Mouse (Mus musculus): ENCODE results near the gene Nodal. TPM values are rescaled to one million over a fixed set of nuclear protein-coding genes. Genes with fewer than 3 reads are reported as not detected.

Gene Nodal
- total and polyA plus RNA-seq, 3 experiments, result not detected

DNA sequence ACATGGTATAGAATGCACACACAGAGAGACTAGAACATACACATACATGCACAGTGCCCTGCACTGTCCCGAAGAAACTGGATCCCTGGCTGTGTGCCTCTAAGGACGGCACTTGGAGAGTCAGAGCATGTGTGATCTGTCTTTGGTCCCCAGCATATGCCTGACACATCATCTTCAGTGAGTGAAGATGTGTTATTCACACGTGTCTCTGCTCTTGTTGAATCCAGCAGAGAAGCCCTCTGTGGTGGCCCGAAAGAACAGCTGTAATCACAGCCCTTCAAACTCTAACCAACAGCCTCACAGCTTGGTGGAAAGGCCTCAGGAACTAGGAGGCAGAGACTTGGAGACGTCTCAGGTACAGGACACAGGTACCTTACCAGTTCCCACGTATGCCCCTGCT lies 32.6 kb upstream of the Nodal start (continued):
- no peak for TF ChIP-seq RAD21 (IDR thresholded peaks at IDR 0.05; ENCODE audit: low read depth, low read length)
- no peak for TF ChIP-seq ZC3H11A (IDR thresholded peaks at IDR 0.05; ENCODE audit: low read depth, low read length)
- TF ChIP-seq MYC (IDR thresholded peaks at IDR 0.05; ENCODE audit: low read depth, low read length), result no peak
- TF ChIP-seq SIN3A (IDR thresholded peaks at IDR 0.05; ENCODE audit: low read length), result no peak
- no peak for TF ChIP-seq NELFE (IDR thresholded peaks at IDR 0.05; ENCODE audit: low read depth, low read length)

DNA sequence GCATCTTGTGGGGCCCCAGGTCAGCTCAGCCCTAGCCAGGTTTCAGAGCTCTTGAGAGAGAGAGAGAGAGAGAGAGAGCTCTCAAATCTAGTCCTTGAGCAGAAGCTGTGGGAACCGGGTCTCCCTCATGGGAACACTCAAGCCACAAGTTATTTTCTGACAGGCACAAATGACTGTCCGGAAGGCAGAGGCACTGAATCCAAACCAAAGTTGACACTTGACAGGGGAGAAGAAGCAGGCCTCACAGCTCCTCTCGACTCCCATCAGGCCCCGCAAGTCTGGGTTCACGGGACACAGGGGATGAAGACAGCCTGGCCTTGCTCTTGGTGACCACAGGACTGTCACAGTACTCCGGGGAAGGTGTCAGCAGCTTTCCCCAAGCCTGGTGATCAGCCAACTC lies 31.5 kb upstream of the Nodal start:
- DNase-seq (ENCODE audit: low read depth, low spot score), result no peak
- no peak for TF ChIP-seq NELFE (IDR thresholded peaks at IDR 0.05; ENCODE audit: low read depth, low read length)
- TF ChIP-seq USF1 (IDR thresholded peaks at IDR 0.05; ENCODE audit: low read depth, low read length), result no peak
- TF ChIP-seq JUND (IDR thresholded peaks at IDR 0.05; ENCODE audit: low read depth, low read length), result no peak
- no peak for TF ChIP-seq SMC3 (IDR thresholded peaks at IDR 0.05; ENCODE audit: low read depth, low read length)
- TF ChIP-seq CTCF (IDR thresholded peaks at IDR 0.05 in 2 of 3, conservative IDR thresholded peaks at IDR 0.05 in 1 of 3; ENCODE audit: control insufficient read depth in 1 of 3, insufficient read depth in 1 of 3, low read depth in 2 of 3, low read length in 3 of 3, poor library complexity in 1 of 3, severe bottlenecking in 1 of 3), result no peak
- TF ChIP-seq EP300 (IDR thresholded peaks at IDR 0.05; ENCODE audit: low read depth in 1 of 2, low read length in 2 of 2), result no peak
- no peak for TF ChIP-seq RAD21 (IDR thresholded peaks at IDR 0.05; ENCODE audit: low read depth, low read length)
- no peak for TF ChIP-seq BHLHE40 (IDR thresholded peaks at IDR 0.05; ENCODE audit: borderline replicate concordance, low read depth, low read length)
- peaks cover 0 to 7% of the 10 kb centered on the region in 2 experiments; a peak in 3 of 4 replicates for H3K4me1 ChIP-seq (ENCODE audit: control insufficient read depth in 1 of 2, insufficient read depth in 2 of 2, low read length in 2 of 2)
- H3K9ac ChIP-seq (ENCODE audit: control insufficient read depth, low read depth, low read length, poor library complexity, severe bottlenecking), result no peak overlapping the region
- H3K4me3 ChIP-seq (ENCODE audit: control insufficient read depth in 1 of 2, insufficient read depth in 1 of 2, low read depth in 2 of 2, low read length in 2 of 2), result no peak overlapping the region
- no peaks in the 10 kb centered on the region; a peak in 1 of 4 replicates for H3K27me3 ChIP-seq (ENCODE audit: control insufficient read depth in 1 of 2, insufficient read depth in 2 of 2, low read length in 2 of 2)
- no peak overlapping the region for H3K27ac ChIP-seq (ENCODE audit: control insufficient read depth, low read depth, low read length)
- H3K36me3 ChIP-seq (ENCODE audit: control insufficient read depth in 1 of 2, insufficient read depth in 2 of 2, low read length in 2 of 2), result peaks cover 0 to 3% of the 10 kb centered on the region in 2 experiments; a peak in 1 of 4 replicates
- H3K79me2 ChIP-seq (ENCODE audit: control insufficient read depth, insufficient read depth, low read length, poor library complexity), result no peaks in the 10 kb centered on the region
- H3K9me3 ChIP-seq (replicated peaks; ENCODE audit: insufficient read depth, low read length), result no peaks in the 10 kb centered on the region

DNA sequence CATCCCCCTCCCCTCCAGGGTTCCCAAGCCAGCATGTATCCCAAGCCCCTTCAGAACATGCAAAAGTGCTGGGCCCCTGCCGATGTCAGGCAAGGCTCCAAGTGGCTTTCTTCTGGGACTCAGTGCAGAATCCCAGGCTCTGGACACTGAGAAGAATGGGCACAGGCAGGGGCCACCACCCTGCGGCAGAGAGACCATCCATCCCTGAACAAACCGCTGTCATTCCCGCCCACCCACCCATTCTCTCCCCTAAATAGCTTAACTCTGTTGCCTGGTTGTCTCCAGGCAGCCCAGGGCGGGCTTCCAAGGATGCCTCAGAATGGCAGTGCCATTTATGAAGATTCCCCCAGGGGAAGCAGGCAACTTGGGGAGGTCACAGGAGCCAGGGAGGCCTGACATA lies 28.8 kb upstream of the Nodal start:
- DNase-seq (ENCODE audit: low read depth, low spot score), result no peak
- no peaks in the 10 kb centered on the region; a peak in 1 of 4 replicates for H3K27me3 ChIP-seq (ENCODE audit: control insufficient read depth in 1 of 2, insufficient read depth in 2 of 2, low read length in 2 of 2)

More for the DNA sequence above, 28.8 kb upstream of the Nodal start:
- Histone ChIP-seq H3K4me3 (ENCODE audit: control insufficient read depth in 1 of 2, insufficient read depth in 1 of 2, low read depth in 2 of 2, low read length in 2 of 2) (no peak overlapping the region), H3K4me1 (ENCODE audit: control insufficient read depth in 1 of 2, insufficient read depth in 2 of 2, low read length in 2 of 2) (no peaks in the 10 kb centered on the region), H3K9ac (ENCODE audit: control insufficient read depth, low read depth, low read length, poor library complexity, severe bottlenecking) (no peak overlapping the region), H3K36me3 (ENCODE audit: control insufficient read depth in 1 of 2, insufficient read depth in 2 of 2, low read length in 2 of 2) (no peaks in the 10 kb centered on the region), H3K27ac (ENCODE audit: control insufficient read depth, low read depth, low read length) (no peak overlapping the region), H3K9me3 (replicated peaks; ENCODE audit: insufficient read depth, low read length) (no peaks in the 10 kb centered on the region), H3K79me2 (ENCODE audit: control insufficient read depth, insufficient read depth, low read length, poor library complexity) (no peaks in the 10 kb centered on the region)
- TF ChIP-seq NELFE (IDR thresholded peaks at IDR 0.05; ENCODE audit: low read depth, low read length) (no peak), NRF1 (IDR thresholded peaks at IDR 0.05; ENCODE audit: insufficient read depth, low read depth, low read length, poor library complexity, severe bottlenecking) (no peak), POLR2A (IDR thresholded peaks at IDR 0.05; ENCODE audit: control insufficient read depth in 1 of 2, insufficient read depth in 1 of 2, low read depth in 1 of 2, low read length in 2 of 2, poor library complexity in 1 of 2) (no peak), ZKSCAN1 (IDR thresholded peaks at IDR 0.05; ENCODE audit: low read depth, low read length) (no peak), TBP (IDR thresholded peaks at IDR 0.05; ENCODE audit: low read depth, low read length) (no peak), HCFC1 (IDR thresholded peaks at IDR 0.05; ENCODE audit: low read depth, low read length) (no peak), MAX (IDR thresholded peaks at IDR 0.05; ENCODE audit: low read length) (no peak), MAFK (IDR thresholded peaks at IDR 0.05; ENCODE audit: borderline replicate concordance, low read depth, low read length) (no peak), TAL1 (IDR thresholded peaks at IDR 0.05; ENCODE audit: low read length) (no peak), CHD2 (IDR thresholded peaks at IDR 0.05; ENCODE audit: low read length) (no peak)

Measured in MEL (cell line).